Mouse (Mus musculus) heart, embryonic 14.5 days (tissue): ENCODE measurements around the gene Gm525. TPM values are rescaled to one million over a fixed set of nuclear protein-coding genes. Genes with fewer than 3 reads are reported as not detected.
A peak's percentile ranks its signal among the peaks of the same experiment; 100 is the strongest.

ENCODE experiments used
- ATAC-seq: fragments of 200-750 bp; cut with Nextera tagmentation; 2 replicates; pipeline ENCODE4 v1.8.0; 2017; ENCODE audit warnings: low read depth, moderate TSS enrichment; ENCODE audit not compliant: insufficient number of reproducible peaks, insufficient read depth, low FRiP score
- H3K27ac ChIP-seq, 2 experiments: fragments of 200-500 bp in 1 of 2; fragments of 300-500 bp in 1 of 2; sonication (generic) in 1 of 2; replicated peaks in 1 of 2; 2 replicates each; pipeline ENCODE4 v1.5.1; 2012 to 2014; ENCODE audit warnings: low read depth in 2 of 2, low read length in 2 of 2, control low read depth in 1 of 2, mild to moderate bottlenecking in 1 of 2, mixed read lengths in 1 of 2; ENCODE audit not compliant: control insufficient read depth in 1 of 2, insufficient read depth in 1 of 2
- H3K27me3 ChIP-seq: fragments of 300-500 bp; sonication (generic); 2 replicates; pipeline ENCODE4 v1.6.1; 2014; ENCODE audit warnings: mild to moderate bottlenecking, low read length, control low read depth; ENCODE audit not compliant: control insufficient read depth, insufficient read depth
- H3K36me3 ChIP-seq: fragments of 300-500 bp; sonication (generic); 2 replicates; pipeline ENCODE4 v1.6.1; 2014; ENCODE audit warnings: mild to moderate bottlenecking, control low read depth, low read length, mixed read lengths; ENCODE audit not compliant: control insufficient read depth, insufficient read depth
- H3K4me1 ChIP-seq, 2 experiments: fragments of 200-500 bp in 1 of 2; fragments of 300-500 bp in 1 of 2; sonication (generic) in 1 of 2; 2 replicates each; pipeline ENCODE4 v1.6.1; 2012 to 2014; ENCODE audit warnings: low read length in 2 of 2, control low read depth in 1 of 2, mixed read lengths in 1 of 2; ENCODE audit not compliant: control insufficient read depth in 2 of 2, insufficient read depth in 2 of 2
- H3K4me2 ChIP-seq: fragments of 300-500 bp; sonication (generic); 2 replicates; pipeline ENCODE4 v1.6.1; 2014; ENCODE audit warnings: mild to moderate bottlenecking, low read length
- H3K4me3 ChIP-seq, 2 experiments: fragments of 200-500 bp in 1 of 2; fragments of 300-500 bp in 1 of 2; sonication (generic) in 1 of 2; 2 replicates each; pipeline ENCODE4 v1.5.1; 2012 to 2014; ENCODE audit warnings: low read length in 2 of 2, mild to moderate bottlenecking in 2 of 2, control low read depth in 1 of 2, low read depth in 1 of 2, moderate library complexity in 1 of 2; ENCODE audit not compliant: control insufficient read depth in 1 of 2, insufficient read depth in 1 of 2
- H3K9ac ChIP-seq: fragments of 300-500 bp; sonication (generic); 2 replicates; pipeline ENCODE4 v1.6.1; 2014; ENCODE audit warnings: mild to moderate bottlenecking, low read length
- H3K9me3 ChIP-seq: fragments of 300-500 bp; sonication (generic); 2 replicates; pipeline ENCODE4 v1.6.1; 2016; ENCODE audit warnings: low read length, control low read depth; ENCODE audit not compliant: control insufficient read depth
- WGBS: fragments of 180-500 bp; shearing (Covaris S2); extraction: QIAGEN DNeasy Blood & Tissue Kit; methylation state at CpG from one replicate; pipeline ENCODE4 v1.1.7; 2014; 5-methylcytosine and 5-hydroxymethylcytosine counted together
- polyA plus RNA-seq: library from polyadenylated mRNA; unstranded; fragments of >200 nt; fragmentation: Nextera tagmentation; extraction: Ambion mirVana; gene quantifications from 2 replicates; pipeline ENCODE4 v1.2.1, GENCODE M21; 2014

The Gm525 gene
- polyA plus RNA-seq, 1 experiment from 2014 or later, result not detected

- Histone ChIP-seq H3K4me2 (no peak overlapping the region), H3K36me3 (no peaks in the 10 kb centered on the region), H3K27ac (no peak overlapping the region), H3K4me1 (peaks cover 11 to 18% of the 10 kb centered on the region in 2 experiments; a peak in 3 of 4 replicates), H3K27me3 (no peaks in the 10 kb centered on the region), H3K9me3 (no peaks in the 10 kb centered on the region), H3K4me3 (no peak overlapping the region), H3K9ac (no peak overlapping the region)
- no peak for ATAC-seq
- 86% methylated on average over 11 of the region's 11 CpGs for WGBS
Observed at GRCm38 (mm10) chr11:89105823-89106222, 32.2 kb downstream of the Gm525 start.

- Histone ChIP-seq H3K27ac (no peak overlapping the region), H3K9me3 (no peaks in the 10 kb centered on the region), H3K9ac (no peak overlapping the region), H3K4me3 (no peak overlapping the region), H3K36me3 (no peaks in the 10 kb centered on the region), H3K4me1 (peaks cover 8 to 14% of the 10 kb centered on the region in 2 experiments; a peak in 3 of 4 replicates), H3K27me3 (no peaks in the 10 kb centered on the region), H3K4me2 (no peak overlapping the region)
- WGBS, result 27% methylated on average over 12 of the region's 12 CpGs
- ATAC-seq, result no peak
Observed at GRCm38 (mm10) chr11:89107180-89107807, 33.7 kb downstream of the Gm525 start.

GRCm38 (mm10) chr11:89124411-89124810 is 50.8 kb downstream of the Gm525 start:
- no peak for ATAC-seq
- H3K4me3 ChIP-seq, result no peak overlapping the region
- H3K36me3 ChIP-seq, result no peaks in the 10 kb centered on the region
- no peaks in the 10 kb centered on the region for H3K9me3 ChIP-seq
- H3K4me2 ChIP-seq, result peak overlapping the region; percentile 29
- 15% methylated on average over 13 of the region's 13 CpGs for WGBS
- H3K9ac ChIP-seq, result peak overlapping the region; percentile 22; the same call in 1 of the 2 replicates
- H3K4me1 ChIP-seq, result peaks cover 5 to 9% of the 10 kb centered on the region in 2 experiments; a peak in 3 of 4 replicates
- no peaks in the 10 kb centered on the region; the same call in 1 of the 2 replicates for H3K27me3 ChIP-seq
- no peak overlapping the region for H3K27ac ChIP-seq

- no peak for ATAC-seq
- peaks cover 4 to 9% of the 10 kb centered on the region in 2 experiments; a peak in 2 of 4 replicates for H3K4me1 ChIP-seq
- no peak overlapping the region for H3K9ac ChIP-seq
- no peaks in the 10 kb centered on the region for H3K36me3 ChIP-seq
- H3K4me2 ChIP-seq, result no peak overlapping the region
- WGBS, result 64% methylated on average over 4 of the region's 4 CpGs
- no peak overlapping the region for H3K4me3 ChIP-seq
- no peaks in the 10 kb centered on the region for H3K9me3 ChIP-seq
- H3K27ac ChIP-seq, result no peak overlapping the region
- no peaks in the 10 kb centered on the region for H3K27me3 ChIP-seq
Observed at GRCm38 (mm10) chr11:89130856-89131255, 57.2 kb downstream of the Gm525 start.

- H3K4me1 ChIP-seq, result peaks cover 4 to 9% of the 10 kb centered on the region in 2 experiments; a peak in 2 of 4 replicates
- H3K36me3 ChIP-seq, result no peaks in the 10 kb centered on the region
- WGBS, result 27% methylated on average over 7 of the region's 7 CpGs
- no peaks in the 10 kb centered on the region for H3K9me3 ChIP-seq
- no peak overlapping the region for H3K4me3 ChIP-seq
- H3K4me2 ChIP-seq, result no peak overlapping the region
- no peak overlapping the region for H3K27ac ChIP-seq
- H3K9ac ChIP-seq, result no peak overlapping the region
- ATAC-seq, result no peak
- no peaks in the 10 kb centered on the region for H3K27me3 ChIP-seq
Observed at GRCm38 (mm10) chr11:89132406-89132805, 58.8 kb downstream of the Gm525 start.

GRCm38 (mm10) chr11:89134211-89134610 is 60.6 kb downstream of the Gm525 start:
- H3K27me3 ChIP-seq, result no peaks in the 10 kb centered on the region
- peaks cover 3 to 9% of the 10 kb centered on the region in 2 experiments; a peak in 2 of 4 replicates for H3K4me1 ChIP-seq
- no peak overlapping the region for H3K4me2 ChIP-seq
- H3K4me3 ChIP-seq, result no peak overlapping the region
- no peak for ATAC-seq
- H3K27ac ChIP-seq, result no peak overlapping the region
- WGBS, result 54% methylated on average over 2 of the region's 2 CpGs
- H3K9me3 ChIP-seq, result peaks cover 3% of the 10 kb centered on the region; the same call in 1 of the 2 replicates
- no peak overlapping the region for H3K9ac ChIP-seq
- H3K36me3 ChIP-seq, result no peaks in the 10 kb centered on the region

- H3K4me1 ChIP-seq, result no peaks in the 10 kb centered on the region
- no peak overlapping the region for H3K27ac ChIP-seq
- H3K27me3 ChIP-seq, result no peaks in the 10 kb centered on the region
- no peak for ATAC-seq
- H3K36me3 ChIP-seq, result no peaks in the 10 kb centered on the region
- no peak overlapping the region for H3K9ac ChIP-seq
- H3K4me2 ChIP-seq, result no peak overlapping the region
- peaks cover 3% of the 10 kb centered on the region; the same call in 1 of the 2 replicates for H3K9me3 ChIP-seq
- H3K4me3 ChIP-seq, result no peak overlapping the region
- WGBS, result 96% methylated on average over 2 of the region's 2 CpGs
Observed at GRCm38 (mm10) chr11:89137915-89138314, 64.3 kb downstream of the Gm525 start.
